Mouse (Mus musculus) embryo, embryonic 10 days (tissue): ENCODE measurements at regions not wholly inside any gene's neighbourhood (a gene's known extent, or its start where the extent isn't known, plus 50 kb on each side); places are given as distances from the start of the nearest gene placed in this dataset.
"Not testable (repeated sequence)": the region's sequence is repeated elsewhere in the genome, so short reads cannot be mapped to it uniquely, and the experiment has no call there.

Source experiments
- DNase-seq: peaks from one replicate; pipeline ENCODE4 v3.0.0-alpha.2; 2015; ENCODE audit warnings: low spot score

DNA sequence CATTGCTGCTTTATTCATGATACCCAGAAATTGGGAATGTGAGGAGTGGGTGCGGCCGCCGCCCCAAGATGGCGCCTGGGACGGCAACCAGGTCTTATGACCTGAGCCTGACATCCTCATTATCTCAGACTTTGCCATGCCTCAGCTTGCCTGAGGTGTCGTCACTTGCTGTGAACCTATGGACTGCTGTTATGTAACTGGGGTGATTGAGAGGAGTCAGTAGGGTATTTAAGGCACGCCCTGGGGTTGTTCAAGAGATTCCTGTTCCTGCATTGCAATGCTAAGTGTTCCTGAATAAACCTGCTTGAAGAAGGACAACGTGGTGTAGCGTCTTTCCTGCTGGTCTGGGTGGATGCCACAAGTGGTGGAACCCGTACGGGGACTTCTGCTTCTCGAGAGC lies 211.4 kb upstream of the Pou3f2 start:
- no peak for DNase-seq

GRCm38 (mm10) chr4:22667733-22668381 lies 179.7 kb upstream of the Pou3f2 start:
- DNase-seq = peak; percentile 65

DNA sequence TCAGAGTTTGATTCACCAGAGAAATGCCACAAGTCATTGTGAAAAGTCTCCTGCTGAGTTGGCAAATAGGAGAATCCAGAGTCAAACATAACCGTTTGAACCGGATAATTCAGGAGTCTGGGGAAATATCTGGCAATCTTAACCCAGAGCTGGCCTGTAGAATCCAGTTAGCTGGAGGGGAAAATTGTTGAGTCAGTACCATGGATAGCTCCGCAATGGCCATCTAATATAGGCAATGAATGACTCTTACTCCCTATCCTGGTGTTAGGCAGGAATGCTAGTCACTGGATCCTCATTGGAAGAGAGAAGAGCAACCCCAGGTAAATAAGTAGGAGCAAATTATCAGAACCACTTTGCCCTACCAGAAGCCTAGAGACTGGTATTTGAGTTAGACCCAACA lies 157.4 kb upstream of the Pou3f2 start:
- peak; percentile 64 for DNase-seq

GRCm38 (mm10) chr4:22608922-22609321 lies 120.8 kb upstream of the Pou3f2 start:
- no peak for DNase-seq

GRCm38 (mm10) chr4:22602164-22602563 lies 114.0 kb upstream of the Pou3f2 start:
- not testable (repeated sequence) for DNase-seq

- no peak for DNase-seq
Measured at GRCm38 (mm10) chr4:22587162-22587561, 99.0 kb upstream of the Pou3f2 start.

DNA sequence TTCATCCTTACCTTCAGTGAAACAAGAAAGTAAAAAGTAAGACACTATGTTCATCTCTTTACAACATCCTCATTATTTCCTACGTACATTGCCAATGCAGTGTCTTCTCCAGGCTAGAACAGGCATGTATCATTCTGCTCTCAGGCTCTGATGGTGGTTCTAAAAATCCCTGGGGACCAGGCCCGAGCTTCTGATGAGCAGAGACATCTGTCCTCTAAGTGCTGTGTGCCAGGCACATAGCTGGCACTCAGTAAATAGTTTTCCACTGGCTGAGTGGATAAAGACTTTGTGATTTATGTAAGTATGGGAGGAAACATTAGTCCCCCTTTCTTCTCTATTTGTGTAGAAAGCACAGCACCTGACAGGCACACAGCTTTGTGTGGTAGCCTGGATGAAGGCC lies 77.8 kb upstream of the Pou3f2 start:
- no peak for DNase-seq

- no peak for DNase-seq
Measured at GRCm38 (mm10) chr4:22564532-22564931, 76.4 kb upstream of the Pou3f2 start.
